10 mouse cellular contexts compared by ENCODE assay signal in the genomic region with DNA sequence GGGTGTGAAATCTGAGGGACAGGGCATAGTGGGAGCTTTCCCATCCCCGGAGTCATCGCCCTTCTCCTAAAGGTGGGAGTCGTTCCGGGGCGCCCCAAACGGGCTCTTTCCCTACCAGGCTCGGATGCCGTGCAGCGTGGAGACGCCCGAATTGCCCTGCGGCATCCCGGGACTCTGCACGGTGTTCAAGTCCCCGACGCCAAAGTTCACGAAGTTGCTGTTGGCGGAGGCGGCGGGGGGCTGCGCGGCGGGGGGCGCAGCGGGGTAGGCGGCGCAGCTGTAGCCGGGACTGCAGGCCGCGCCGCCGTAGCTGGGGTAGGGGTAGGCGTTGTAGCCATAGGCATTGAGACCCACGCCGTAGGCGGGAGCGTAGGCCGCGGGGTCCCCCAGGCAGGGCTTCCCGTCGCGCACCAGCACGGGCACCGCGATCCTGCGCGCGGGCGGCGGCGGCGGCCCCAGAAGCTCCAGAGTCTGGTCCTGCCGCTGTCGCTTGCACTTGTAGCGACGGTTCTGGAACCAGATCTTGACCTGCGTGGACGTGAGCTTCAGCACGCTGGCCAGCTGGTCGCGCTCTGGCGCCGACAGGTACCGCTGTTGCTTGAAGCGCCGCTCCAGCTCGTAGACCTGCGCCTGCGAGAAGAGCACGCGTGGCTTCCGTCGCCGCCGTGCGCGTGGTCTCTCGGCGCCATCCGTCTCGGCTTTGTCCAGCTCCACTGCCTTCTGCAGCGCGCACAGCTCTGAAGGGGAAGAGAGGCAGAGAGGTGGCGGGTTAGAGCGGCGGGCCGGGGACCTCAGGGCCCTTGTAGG. TPM values are rescaled to one million over a fixed set of nuclear protein-coding genes. Genes with fewer than 3 reads are reported as not detected.
DNase-seq lines count a peak whose midpoint lies in the region; ATAC-seq and TF ChIP-seq lines count a peak whose summit lies in the region.
"Had no signal": no experiment of that assay in that cellular context is flagged by ENCODE, and none has a peak within 500 bp of the region (broad histone marks: within the 10 kb centered on the region; RNA-seq: fewer than 3 reads in every experiment).

No protein-coding gene starts in this region.

- no peaks in the 10 kb centered on the region for H3K9me3 ChIP-seq in forebrain, postnatal 0 days (ENCODE audit: low read length)
- no peaks in the 10 kb centered on the region for H3K9me3 ChIP-seq in limb, embryonic 12.5 days
- H3K9me3 ChIP-seq in stomach, embryonic 16.5 days (replicated peaks; ENCODE audit: control insufficient read depth, low read length), result no peaks in the 10 kb centered on the region

- WGBS in forebrain, postnatal 0 days, result 3% methylated on average over 86 of the region's 87 CpGs
- WGBS in limb, embryonic 12.5 days, result under 1% methylated on average over 79 of the region's 87 CpGs
- 2% methylated on average over 87 of the region's 87 CpGs for WGBS in stomach, embryonic 16.5 days

- H3K27me3 ChIP-seq in testis, adult 2 months (ENCODE audit: control insufficient read depth, insufficient read depth, low read length), result peaks cover 4% of the 10 kb centered on the region
- peaks cover 93% of the 10 kb centered on the region for H3K27me3 ChIP-seq in forebrain, postnatal 0 days (ENCODE audit: insufficient read depth, low read length)
- peaks cover 100% of the 10 kb centered on the region for H3K27me3 ChIP-seq in limb, embryonic 12.5 days
- peaks cover 90% of the 10 kb centered on the region for H3K27me3 ChIP-seq in stomach, embryonic 16.5 days (ENCODE audit: control insufficient read depth, insufficient read depth, low read length)

- peak; percentile 38; the same call in 1 of the 2 replicates for ATAC-seq in forebrain, postnatal 0 days
- no peak for ATAC-seq in limb, embryonic 12.5 days (ENCODE audit: insufficient number of reproducible peaks, insufficient read depth, low FRiP score, low TSS enrichment, low read depth)
- no peak for ATAC-seq in stomach, embryonic 16.5 days (ENCODE audit: insufficient read depth, low FRiP score)

- no peak overlapping the region for H3K27ac ChIP-seq in testis, adult 2 months (ENCODE audit: control insufficient read depth, insufficient read depth, low read depth, low read length)
- no peak overlapping the region for H3K27ac ChIP-seq in forebrain, postnatal 0 days (ENCODE audit: low read depth, low read length)
- H3K27ac ChIP-seq in limb, embryonic 12.5 days, result no peak overlapping the region
- no peak overlapping the region for H3K27ac ChIP-seq in stomach, embryonic 16.5 days (ENCODE audit: low read length)
- H3K27ac ChIP-seq: macrophage had no signal

- H3K9ac ChIP-seq in forebrain, postnatal 0 days, result no peak overlapping the region
- no peak overlapping the region for H3K9ac ChIP-seq in limb, embryonic 12.5 days (replicated peaks)
- H3K9ac ChIP-seq in stomach, embryonic 16.5 days (ENCODE audit: low read length), result peak overlapping the region; percentile 34; the same call in 1 of the 2 replicates

- no peak for TF ChIP-seq CTCF in testis, adult 2 months (IDR thresholded peaks at IDR 0.05; ENCODE audit: control insufficient read depth, insufficient read depth, insufficient replicate concordance, low read depth, low read length)
- no peak for TF ChIP-seq CTCF in forebrain, postnatal 0 days (IDR thresholded peaks at IDR 0.05; ENCODE audit: low read depth)

- peak overlapping the region; percentile 59 for H3K4me3 ChIP-seq in testis, adult 2 months (ENCODE audit: control insufficient read depth, low read depth, low read length)
- H3K4me3 ChIP-seq in forebrain, postnatal 0 days (ENCODE audit: low read depth, low read length), result peak overlapping the region; percentile 23
- peak overlapping the region; percentile 23 for H3K4me3 ChIP-seq in limb, embryonic 12.5 days (replicated peaks)
- peak overlapping the region; percentile 28 for H3K4me3 ChIP-seq in stomach, embryonic 16.5 days (replicated peaks; ENCODE audit: low read length)

- DNase-seq in testis, postnatal 14 days (ENCODE audit: low spot score), result no peak
- DNase-seq in forebrain, postnatal 0 days, result no peak
- no peak for DNase-seq in left cerebral cortex, adult 8-10 months (ENCODE audit: low spot score in 2 of 2)
- no peak for DNase-seq in layer of hippocampus, postnatal 10 days (ENCODE audit: low spot score in 2 of 2)
- DNase-seq in cerebellum, adult 9-11 months, result no peak
- DNase-seq: thymus, postnatal 14 days had no signal

- H3K4me1 ChIP-seq in testis, adult 2 months (ENCODE audit: control insufficient read depth, insufficient read depth, low read length), result peaks cover 12% of the 10 kb centered on the region
- H3K4me1 ChIP-seq in forebrain, postnatal 0 days (ENCODE audit: insufficient read depth), result no peaks in the 10 kb centered on the region
- peaks cover 10% of the 10 kb centered on the region for H3K4me1 ChIP-seq in limb, embryonic 12.5 days (replicated peaks)
- no peaks in the 10 kb centered on the region; the same call in 1 of the 2 replicates for H3K4me1 ChIP-seq in stomach, embryonic 16.5 days (ENCODE audit: control insufficient read depth, insufficient read depth, low read length)

- no peaks in the 10 kb centered on the region for H3K36me3 ChIP-seq in testis, adult 2 months (ENCODE audit: control insufficient read depth, insufficient read depth, low read length)
- no peaks in the 10 kb centered on the region for H3K36me3 ChIP-seq in forebrain, postnatal 0 days (ENCODE audit: insufficient read depth)
- H3K36me3 ChIP-seq in limb, embryonic 12.5 days, result no peaks in the 10 kb centered on the region
- no peaks in the 10 kb centered on the region for H3K36me3 ChIP-seq in stomach, embryonic 16.5 days (ENCODE audit: control insufficient read depth, insufficient read depth, low read length)

- TF ChIP-seq POLR2A in testis, adult 2 months (IDR thresholded peaks at IDR 0.05; ENCODE audit: control insufficient read depth, low read depth, low read length), result no peak

- H3K4me2 ChIP-seq in forebrain, postnatal 0 days (ENCODE audit: low read depth), result peak overlapping the region; percentile 28
- H3K4me2 ChIP-seq in limb, embryonic 12.5 days, result peak overlapping the region; percentile 44
- peak overlapping the region; percentile 39 for H3K4me2 ChIP-seq in stomach, embryonic 16.5 days (ENCODE audit: low read depth, low read length)

RNA-seq across cellular contexts. Expression of a gene that starts 5.7 kb away (rescaled TPM):
- not detected in 2 replicates for polyA plus RNA-seq in testis, adult 2 months (2012; rRNA removed)
- total RNA-seq in forebrain, postnatal 0 days (2014; rRNA removed), result 0.14 TPM in 1 of 2 replicates, not detected in the other
- polyA plus RNA-seq in forebrain, postnatal 0 days (2015; fragmentation: Nextera tagmentation; extraction: Ambion mirVana), result not detected in 2 replicates
- polyA plus RNA-seq in limb, embryonic 12.5 days (2016; fragmentation: Nextera tagmentation; extraction: Ambion mirVana), result not detected in 2 replicates
- polyA plus RNA-seq in stomach, embryonic 16.5 days (2015; fragmentation: Nextera tagmentation; extraction: Ambion mirVana), result 2.3 and 4.6 TPM in 2 replicates
- total RNA-seq in left cerebral cortex, adult 8-10 months (2022), result not detected
- total RNA-seq in layer of hippocampus, postnatal 10 days (2021), result not detected
- polyA plus RNA-seq: macrophage had no signal

RNA-seq across cellular contexts. Expression of a gene that starts 58.2 kb away (rescaled TPM):
- 25.1 and 26.4 TPM in 2 replicates for polyA plus RNA-seq in testis, adult 2 months (2012; rRNA removed)
- total RNA-seq in forebrain, postnatal 0 days (2014; rRNA removed), result 57.5 and 60.0 TPM in 2 replicates
- polyA plus RNA-seq in forebrain, postnatal 0 days (2015; fragmentation: Nextera tagmentation; extraction: Ambion mirVana), result 39.4 and 52.0 TPM in 2 replicates
- polyA plus RNA-seq in limb, embryonic 12.5 days (2016; fragmentation: Nextera tagmentation; extraction: Ambion mirVana), result 56.2 and 59.2 TPM in 2 replicates
- 44.9 and 51.9 TPM in 2 replicates for polyA plus RNA-seq in stomach, embryonic 16.5 days (2015; fragmentation: Nextera tagmentation; extraction: Ambion mirVana)
- total RNA-seq in left cerebral cortex, adult 8-10 months (2022), result 10 to 100 TPM; 31.9 to 35.4 (median 33.2) TPM
- 10 to 100 TPM; 33.0 to 34.1 TPM for total RNA-seq in layer of hippocampus, postnatal 10 days (2021)
